Mouse (Mus musculus): ENCODE results near the gene Cmip.

- no peak for TF ChIP-seq POLR2A (IDR thresholded peaks at IDR 0.05; ENCODE audit: low read depth, low read length)
- TF ChIP-seq CTCF (IDR thresholded peaks at IDR 0.05; ENCODE audit: borderline replicate concordance, insufficient read depth, low read length): no peak
These were observed 201.6 kb downstream of the Cmip start for GRCm38 (mm10) chr8:117458440-117458839.
